In genomic region chr17:52943966-52944365, GRCm38 (mm10) we compare ENCODE assay signal across 27 mouse cellular contexts.
"Had no signal": no experiment of that assay in that cellular context is flagged by ENCODE, and none has a peak within 500 bp of the region (broad histone marks: within the 10 kb centered on the region; RNA-seq: fewer than 3 reads in every experiment).

No protein-coding gene starts in this region.

- H3K9me3 ChIP-seq: heart, embryonic 13.5 days; heart, embryonic 15.5 days; hindbrain, embryonic 13.5 days; hindbrain, embryonic 15.5 days; kidney, embryonic 15.5 days; limb, embryonic 13.5 days; limb, embryonic 15.5 days; liver, embryonic 12.5 days had no signal

- H3K4me2 ChIP-seq: heart, embryonic 11.5 days; heart, embryonic 13.5 days; heart, embryonic 15.5 days; hindbrain, embryonic 13.5 days; hindbrain, embryonic 15.5 days; kidney, embryonic 15.5 days; limb, embryonic 13.5 days; limb, embryonic 15.5 days; liver, embryonic 12.5 days had no signal

- DNase-seq: gastrocnemius, postnatal 14 days; gastrocnemius, postnatal 36 days; heart, adult 11 months; heart, adult 2 months; heart, postnatal 14 days; heart, postnatal 36 days; kidney, adult 11 months; kidney, adult 2 months; kidney, adult 9 months; kidney, postnatal 14 days; kidney, postnatal 36 days; layer of hippocampus, adult 9-11 months; layer of hippocampus, postnatal 36 days; left cerebral cortex, postnatal 4 days had no signal

- H3K9ac ChIP-seq: heart, embryonic 13.5 days; heart, embryonic 15.5 days; hindbrain, embryonic 13.5 days; hindbrain, embryonic 15.5 days; kidney, embryonic 15.5 days; limb, embryonic 13.5 days; limb, embryonic 15.5 days; liver, embryonic 12.5 days; liver, embryonic 14.5 days had no signal

- H3K4me1 ChIP-seq: heart, embryonic 13.5 days; heart, embryonic 15.5 days; hindbrain, embryonic 13.5 days; hindbrain, embryonic 15.5 days; kidney, embryonic 15.5 days; limb, embryonic 13.5 days; limb, embryonic 15.5 days; liver, embryonic 12.5 days had no signal

- H3K27ac ChIP-seq: heart, adult 2 months; heart, embryonic 13.5 days; heart, embryonic 15.5 days; hindbrain, embryonic 13.5 days; hindbrain, embryonic 15.5 days; hindbrain, postnatal 0 days; kidney, embryonic 15.5 days; kidney, postnatal 0 days; limb, embryonic 13.5 days; limb, embryonic 15.5 days; liver, embryonic 12.5 days; liver, embryonic 14.5 days had no signal

- H3K36me3 ChIP-seq: heart, embryonic 13.5 days; heart, embryonic 15.5 days; hindbrain, embryonic 13.5 days; hindbrain, embryonic 15.5 days; kidney, embryonic 15.5 days; limb, embryonic 13.5 days; limb, embryonic 15.5 days; liver, embryonic 12.5 days had no signal

- H3K27me3 ChIP-seq: heart, embryonic 13.5 days; heart, embryonic 15.5 days; hindbrain, embryonic 13.5 days; hindbrain, embryonic 15.5 days; kidney, embryonic 15.5 days; limb, embryonic 13.5 days; limb, embryonic 15.5 days; liver, embryonic 12.5 days had no signal

- H3K4me3 ChIP-seq: heart, adult 2 months; heart, embryonic 13.5 days; heart, embryonic 15.5 days; hindbrain, embryonic 13.5 days; hindbrain, embryonic 15.5 days; kidney, embryonic 15.5 days; limb, embryonic 13.5 days; limb, embryonic 15.5 days; liver, embryonic 12.5 days had no signal

- ATAC-seq: hindbrain, postnatal 0 days; intestine, embryonic 16.5 days; liver, embryonic 12.5 days had no signal
